Mouse (Mus musculus): ENCODE measurements at regions not wholly inside any gene's neighbourhood (a gene's known extent, or its start where the extent isn't known, plus 50 kb on each side); places are given as distances from the start of the nearest gene placed in this dataset.
A peak's percentile ranks its signal among the peaks of the same experiment; 100 is the strongest.
"Not testable (repeated sequence)": the region's sequence is repeated elsewhere in the genome, so short reads cannot be mapped to it uniquely, and the experiment has no call there.

DNA sequence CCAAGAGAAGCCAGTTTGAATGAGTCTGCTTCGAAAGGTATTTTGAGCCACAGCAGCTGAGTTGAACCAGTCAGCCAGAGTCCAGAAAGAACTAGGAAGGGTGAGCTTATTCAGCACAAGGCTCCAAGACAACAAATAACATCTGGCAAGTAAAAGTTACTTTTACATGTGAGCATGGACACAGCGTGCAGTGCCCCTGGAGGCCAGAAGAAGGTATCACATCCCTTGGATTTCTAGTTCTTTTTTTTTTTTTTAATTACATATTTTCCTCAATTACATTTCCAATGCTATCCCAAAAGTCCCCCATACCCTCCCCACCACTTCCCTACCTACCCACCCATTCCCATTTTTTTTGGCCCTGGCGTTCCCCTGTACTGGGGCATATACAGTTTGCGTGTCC is 367.4 kb downstream of the Gm9008 start:
- DNase-seq: not testable (repeated sequence)

- no peak for DNase-seq
These were observed 381.8 kb downstream of the Gm9008 start for GRCm38 (mm10) chr6:76115758-76116157.

GRCm38 (mm10) chr6:76114346-76114745 is 383.2 kb downstream of the Gm9008 start:
- no peak for DNase-seq

DNA sequence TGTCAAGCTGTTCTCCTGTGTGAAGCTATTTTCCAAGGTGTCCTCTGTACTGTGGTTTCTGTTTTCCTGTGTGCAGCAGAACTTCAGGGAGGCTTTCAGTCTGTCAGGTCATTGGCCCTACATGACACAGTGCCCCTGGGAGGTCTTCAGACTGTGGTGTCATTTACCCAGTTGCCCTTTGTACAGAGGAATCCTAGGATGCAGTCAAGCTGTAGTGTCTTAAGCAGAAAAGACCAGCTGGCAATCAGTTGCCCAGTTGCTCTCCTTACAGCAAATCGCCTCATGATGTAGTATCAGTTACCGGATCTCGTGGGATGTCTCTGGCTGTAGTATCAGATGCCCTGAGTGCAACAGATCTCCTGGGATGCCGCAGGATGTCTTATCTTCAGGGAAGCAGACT is 432.2 kb downstream of the Gm9008 start:
- peak; percentile 33 for DNase-seq

GRCm38 (mm10) chr6:76052652-76053313 is 444.8 kb downstream of the Gm9008 start:
- DNase-seq: no peak

DNA sequence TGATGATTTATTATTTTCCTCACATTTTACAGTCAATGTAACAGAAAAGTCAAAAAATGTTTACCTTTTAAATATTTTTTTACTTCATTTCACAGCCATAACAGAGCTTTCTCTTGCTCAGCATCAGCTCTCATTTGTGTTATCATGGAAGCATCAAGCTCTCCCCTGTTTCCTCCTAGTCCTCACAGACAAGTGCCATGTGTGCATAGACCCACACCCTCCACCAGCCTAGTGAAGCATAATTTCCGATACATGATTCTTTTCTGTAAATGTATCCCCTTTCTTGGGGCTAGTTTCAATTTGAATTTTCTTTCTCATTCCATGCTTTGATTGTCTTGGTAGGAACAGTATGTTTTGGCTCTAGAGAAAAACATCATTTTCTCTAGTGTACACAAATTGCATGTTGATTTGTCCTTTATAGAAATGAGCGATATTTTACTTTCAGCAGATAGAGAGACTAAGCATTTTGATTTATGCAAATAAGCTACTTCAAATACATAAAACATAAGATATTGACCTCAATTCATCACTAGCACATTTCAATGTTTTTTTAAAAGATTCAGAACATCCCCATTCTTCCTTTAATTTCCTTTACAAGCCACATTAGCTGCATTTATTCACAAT is 489.7 kb downstream of the Gm9008 start:
- DNase-seq: no peak

Measured in heart, adult 11 months (tissue).